Mouse (Mus musculus): ENCODE results near the gene Wdr72. TPM values are rescaled to one million over a fixed set of nuclear protein-coding genes. Genes with fewer than 3 reads are reported as not detected.

The Wdr72 gene
- polyA plus RNA-seq, 1 experiment from 2014 or later = 0.96 TPM

DNA sequence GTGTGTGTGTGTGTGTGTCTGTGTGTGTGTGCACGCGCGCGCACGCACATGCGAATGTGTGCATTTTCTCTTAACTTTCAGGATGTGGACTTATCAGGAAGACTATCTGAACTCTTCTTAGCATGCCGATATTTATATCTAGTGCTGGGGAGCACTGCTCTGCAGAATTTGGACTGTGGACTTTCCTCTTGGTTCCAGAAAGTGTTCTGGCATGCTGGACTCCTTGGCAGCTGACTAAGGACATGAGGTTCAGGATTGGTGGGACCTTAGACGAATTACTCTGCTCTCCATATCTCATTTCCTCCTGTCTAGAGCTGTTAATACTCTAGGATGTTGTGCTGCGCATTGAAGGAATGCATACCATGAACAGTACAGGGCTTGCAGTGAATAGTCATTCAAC lies 2.4 kb downstream of the Wdr72 start:
- H3K4me3 ChIP-seq (replicated peaks; ENCODE audit: low read length) = no peak overlapping the region
- H3K36me3 ChIP-seq (replicated peaks; ENCODE audit: control insufficient read depth, insufficient read depth) = no peaks in the 10 kb centered on the region
- ATAC-seq (ENCODE audit: low FRiP score) (no peak), DNase-seq (ENCODE audit: low spot score) (no peak)
- H3K27ac ChIP-seq = no peak overlapping the region
- H3K27me3 ChIP-seq (ENCODE audit: control insufficient read depth, insufficient read depth, low read length) = no peaks in the 10 kb centered on the region
- no peak overlapping the region for H3K9ac ChIP-seq
- WGBS = 93% methylated on average over 9 of the region's 9 CpGs
- H3K4me1 ChIP-seq (replicated peaks; ENCODE audit: control insufficient read depth, insufficient read depth, low read length) = no peaks in the 10 kb centered on the region
- no peak overlapping the region for H3K4me2 ChIP-seq (replicated peaks)
- H3K9me3 ChIP-seq (ENCODE audit: control insufficient read depth, low read length) = no peaks in the 10 kb centered on the region

DNA sequence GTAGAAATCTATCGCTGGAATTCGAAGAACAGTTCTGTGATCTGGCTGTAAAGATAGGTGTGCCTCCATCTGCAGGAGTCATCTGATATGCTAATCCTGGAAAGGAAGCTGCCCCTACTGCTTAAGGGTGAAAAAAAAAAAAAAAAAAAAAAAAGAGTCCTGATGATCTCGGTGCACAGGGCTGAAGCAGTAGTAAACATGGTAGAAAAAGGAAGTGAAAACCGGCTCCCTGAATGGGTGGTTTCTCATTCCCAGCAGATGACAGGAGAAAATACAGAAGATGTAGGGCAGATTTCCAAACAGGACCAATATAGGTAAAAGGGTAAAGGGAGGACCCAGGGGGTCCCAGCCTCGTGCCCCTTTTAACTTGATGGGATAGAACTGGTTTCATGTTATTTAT lies 16.1 kb downstream of the Wdr72 start:
- DNase-seq (ENCODE audit: low spot score) = no peak
- WGBS = 71% methylated on average over 5 of the region's 5 CpGs
- no peak for ATAC-seq (ENCODE audit: low FRiP score)
- no peaks in the 10 kb centered on the region for H3K27me3 ChIP-seq (ENCODE audit: control insufficient read depth, insufficient read depth, low read length)
- no peak overlapping the region for H3K9ac ChIP-seq
- H3K9me3 ChIP-seq (ENCODE audit: control insufficient read depth, low read length) = no peaks in the 10 kb centered on the region
- no peaks in the 10 kb centered on the region for H3K36me3 ChIP-seq (replicated peaks; ENCODE audit: control insufficient read depth, insufficient read depth)
- H3K4me2 ChIP-seq (replicated peaks) = no peak overlapping the region
- H3K4me3 ChIP-seq (replicated peaks; ENCODE audit: low read length) = no peak overlapping the region
- no peaks in the 10 kb centered on the region for H3K4me1 ChIP-seq (replicated peaks; ENCODE audit: control insufficient read depth, insufficient read depth, low read length)
- H3K27ac ChIP-seq = no peak overlapping the region

DNA sequence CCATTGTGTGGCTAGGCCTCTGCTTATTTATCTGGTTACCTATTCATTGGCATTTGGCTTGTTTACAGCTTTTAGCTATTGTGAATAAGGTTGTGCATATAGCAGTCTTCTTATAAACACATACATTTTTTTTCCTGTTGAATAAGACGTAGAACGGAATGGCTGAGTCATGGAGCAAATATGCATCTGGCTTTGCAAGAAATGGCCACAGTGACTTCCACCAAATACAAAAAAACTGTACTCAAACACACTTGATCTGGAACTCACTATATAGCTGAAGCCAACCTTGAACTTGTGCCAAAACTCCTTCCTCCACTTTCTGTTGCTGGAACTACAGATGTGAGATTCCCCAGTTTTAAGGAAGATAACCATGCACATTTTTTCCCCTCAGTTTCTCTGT lies 23.9 kb downstream of the Wdr72 start:
- H3K27ac ChIP-seq = no peak overlapping the region
- H3K9ac ChIP-seq = no peak overlapping the region
- no peak overlapping the region for H3K4me2 ChIP-seq (replicated peaks)
- H3K36me3 ChIP-seq (replicated peaks; ENCODE audit: control insufficient read depth, insufficient read depth) = no peaks in the 10 kb centered on the region
- no peaks in the 10 kb centered on the region for H3K9me3 ChIP-seq (ENCODE audit: control insufficient read depth, low read length)
- ATAC-seq (ENCODE audit: low FRiP score) = no peak
- no peaks in the 10 kb centered on the region for H3K27me3 ChIP-seq (ENCODE audit: control insufficient read depth, insufficient read depth, low read length)
- DNase-seq (ENCODE audit: low spot score) = no peak
- H3K4me3 ChIP-seq (replicated peaks; ENCODE audit: low read length) = no peak overlapping the region
- WGBS = 81% methylated on average over 2 of the region's 2 CpGs
- H3K4me1 ChIP-seq (replicated peaks; ENCODE audit: control insufficient read depth, insufficient read depth, low read length) = no peaks in the 10 kb centered on the region

DNA sequence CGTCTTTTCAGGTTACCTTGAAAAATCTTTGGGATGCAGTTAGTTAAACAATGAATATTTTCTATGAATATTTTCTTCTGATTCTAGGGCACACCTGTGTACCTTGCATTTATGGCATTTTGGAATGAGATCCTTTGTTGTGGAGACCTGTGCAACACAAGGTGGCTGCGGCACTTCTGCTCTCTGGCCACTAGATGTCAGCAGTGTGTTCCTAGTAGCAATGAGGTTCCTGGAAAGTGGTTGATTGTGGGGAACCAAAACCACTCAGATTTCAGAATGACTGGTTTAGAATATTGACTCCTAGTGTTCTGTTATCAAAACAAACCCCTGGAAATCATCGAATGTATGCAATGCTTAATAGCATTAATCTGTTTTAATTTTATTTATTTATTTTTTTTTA lies 31.7 kb downstream of the Wdr72 start:
- 0 out of 2 replicates have a peak, but pooled peaks have one; percentile 64 for ATAC-seq (ENCODE audit: low FRiP score)
- H3K36me3 ChIP-seq (replicated peaks; ENCODE audit: control insufficient read depth, insufficient read depth) = no peaks in the 10 kb centered on the region
- no peak overlapping the region for H3K4me3 ChIP-seq (replicated peaks; ENCODE audit: low read length)
- H3K9me3 ChIP-seq (ENCODE audit: control insufficient read depth, low read length) = no peaks in the 10 kb centered on the region
- H3K9ac ChIP-seq = no peak overlapping the region
- H3K4me2 ChIP-seq (replicated peaks) = no peak overlapping the region
- peaks cover 2% of the 10 kb centered on the region; the same call in 1 of the 2 replicates for H3K27me3 ChIP-seq (ENCODE audit: control insufficient read depth, insufficient read depth, low read length)
- no peaks in the 10 kb centered on the region for H3K4me1 ChIP-seq (replicated peaks; ENCODE audit: control insufficient read depth, insufficient read depth, low read length)
- WGBS = 7% methylated on average over 3 of the region's 3 CpGs
- DNase-seq (ENCODE audit: low spot score) = peak; percentile 98
- no peak overlapping the region for H3K27ac ChIP-seq

DNA sequence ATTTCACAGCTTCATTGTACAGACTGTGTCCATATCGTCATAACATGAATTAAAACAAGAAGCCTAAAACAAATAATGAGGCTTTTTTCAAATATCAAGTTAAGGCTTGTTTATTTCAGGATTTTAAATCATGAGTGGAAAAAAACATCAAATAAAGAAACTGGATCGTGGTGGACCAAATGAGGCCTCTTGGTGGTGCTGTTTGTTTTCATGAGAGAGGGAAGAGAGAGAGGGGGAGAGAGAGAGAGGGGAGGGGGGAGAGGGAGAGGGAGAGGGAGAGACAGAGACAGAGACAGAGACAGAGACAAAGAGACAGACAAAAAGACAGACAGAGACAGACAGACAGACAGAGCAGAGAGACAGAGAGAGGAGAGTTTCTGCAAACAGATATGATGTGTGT lies 32.5 kb downstream of the Wdr72 start:
- Histone ChIP-seq H3K4me1 (replicated peaks; ENCODE audit: control insufficient read depth, insufficient read depth, low read length) (no peaks in the 10 kb centered on the region), H3K36me3 (replicated peaks; ENCODE audit: control insufficient read depth, insufficient read depth) (no peaks in the 10 kb centered on the region), H3K27ac (no peak overlapping the region), H3K4me3 (replicated peaks; ENCODE audit: low read length) (no peak overlapping the region), H3K27me3 (ENCODE audit: control insufficient read depth, insufficient read depth, low read length) (peaks cover 2% of the 10 kb centered on the region; the same call in 1 of the 2 replicates), H3K9ac (no peak overlapping the region), H3K4me2 (replicated peaks) (no peak overlapping the region), H3K9me3 (ENCODE audit: control insufficient read depth, low read length) (no peaks in the 10 kb centered on the region)
- 54% methylated on average over 2 of the region's 2 CpGs for WGBS
- DNase-seq (ENCODE audit: low spot score) = no peak
- ATAC-seq (ENCODE audit: low FRiP score) = no peak

DNA sequence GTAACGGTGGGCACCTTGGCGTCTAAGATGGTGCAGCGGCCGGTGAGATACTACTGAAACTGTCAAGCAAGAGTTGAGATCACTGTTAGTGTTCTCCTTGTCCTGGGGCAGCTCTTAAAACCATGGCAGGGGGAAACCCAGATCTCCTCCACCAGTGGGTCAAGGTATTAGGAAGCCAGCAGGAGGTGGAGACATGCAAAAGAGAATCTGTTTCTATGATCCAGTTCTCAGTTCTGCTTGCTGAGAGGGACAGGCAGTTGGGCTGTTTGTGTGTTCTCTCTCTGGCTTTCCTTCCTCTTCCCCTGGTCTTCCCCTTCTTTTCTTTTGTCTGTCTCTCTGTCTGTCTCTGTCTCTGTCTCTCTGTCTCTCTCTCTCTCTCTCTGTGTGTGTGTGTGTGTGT lies 35.0 kb downstream of the Wdr72 start:
- Histone ChIP-seq H3K9ac (no peak overlapping the region), H3K4me2 (replicated peaks) (no peak overlapping the region), H3K36me3 (replicated peaks; ENCODE audit: control insufficient read depth, insufficient read depth) (no peaks in the 10 kb centered on the region), H3K27ac (no peak overlapping the region), H3K4me3 (replicated peaks; ENCODE audit: low read length) (no peak overlapping the region), H3K9me3 (ENCODE audit: control insufficient read depth, low read length) (no peaks in the 10 kb centered on the region), H3K4me1 (replicated peaks; ENCODE audit: control insufficient read depth, insufficient read depth, low read length) (no peaks in the 10 kb centered on the region; the same call in none of the 2 replicates), H3K27me3 (ENCODE audit: control insufficient read depth, insufficient read depth, low read length) (peaks cover 2% of the 10 kb centered on the region; the same call in 1 of the 2 replicates)
- WGBS = 97% methylated on average over 4 of the region's 4 CpGs
- no peak for ATAC-seq (ENCODE audit: low FRiP score)
- no peak for DNase-seq (ENCODE audit: low spot score)

DNA sequence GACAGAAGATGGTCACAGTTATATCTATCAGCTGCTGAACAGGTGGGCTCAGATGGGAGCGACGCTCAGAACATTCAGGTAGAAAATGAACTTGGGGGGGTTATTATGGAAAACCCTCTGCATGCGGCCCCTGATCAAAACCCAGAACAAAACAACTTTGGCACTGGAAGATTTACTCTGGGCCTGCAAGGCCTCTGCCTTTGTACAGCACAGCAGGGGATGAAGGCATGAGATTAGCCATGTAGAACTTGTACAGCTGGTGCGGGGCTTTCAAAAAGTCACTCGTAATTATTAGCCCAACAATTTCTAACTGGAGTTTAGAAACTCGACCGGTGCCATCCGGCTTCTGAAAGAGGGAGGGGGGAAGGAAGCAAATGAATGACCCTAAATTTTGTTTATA lies 38.1 kb downstream of the Wdr72 start:
- Histone ChIP-seq H3K9ac (no peak overlapping the region), H3K4me2 (replicated peaks) (no peak overlapping the region), H3K27ac (no peak overlapping the region), H3K27me3 (ENCODE audit: control insufficient read depth, insufficient read depth, low read length) (peaks cover 2% of the 10 kb centered on the region; the same call in 1 of the 2 replicates), H3K36me3 (replicated peaks; ENCODE audit: control insufficient read depth, insufficient read depth) (no peaks in the 10 kb centered on the region), H3K9me3 (ENCODE audit: control insufficient read depth, low read length) (no peaks in the 10 kb centered on the region), H3K4me3 (replicated peaks; ENCODE audit: low read length) (no peak overlapping the region), H3K4me1 (replicated peaks; ENCODE audit: control insufficient read depth, insufficient read depth, low read length) (no peaks in the 10 kb centered on the region; the same call in none of the 2 replicates)
- ATAC-seq (ENCODE audit: low FRiP score) (no peak), DNase-seq (ENCODE audit: low spot score) (peak; percentile 40)
- WGBS = 25% methylated on average over 8 of the region's 8 CpGs

DNA sequence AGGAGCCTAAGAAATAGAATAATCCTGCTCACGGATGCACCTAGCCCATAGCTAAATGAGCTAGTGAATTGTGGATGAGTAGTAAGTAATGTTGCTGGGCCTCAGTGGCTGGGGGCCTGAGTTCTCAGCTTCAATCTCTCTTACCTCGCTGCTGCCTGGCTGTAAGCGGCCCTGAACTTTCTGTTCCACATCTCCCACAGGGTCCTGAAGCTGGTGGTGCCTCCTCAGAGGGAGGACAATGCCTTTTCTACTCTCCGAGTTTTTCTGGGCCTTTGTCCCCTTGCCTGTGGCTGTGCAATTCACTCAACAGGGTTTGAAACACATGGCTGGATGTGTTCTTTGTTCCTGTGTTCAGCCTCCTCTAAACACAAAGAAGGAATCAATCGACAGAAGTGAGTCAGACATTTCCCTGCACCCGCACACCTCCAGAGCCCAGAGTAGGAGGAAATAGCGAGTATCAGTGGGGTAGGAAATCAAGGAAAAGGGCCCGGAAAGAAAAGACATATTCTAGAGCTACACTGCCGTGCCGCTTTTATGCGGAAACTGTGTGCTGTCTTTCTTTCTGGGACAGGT lies 50.3 kb downstream of the Wdr72 start:
- H3K4me1 ChIP-seq (replicated peaks; ENCODE audit: control insufficient read depth, insufficient read depth, low read length) = no peaks in the 10 kb centered on the region
- DNase-seq (ENCODE audit: low spot score) = no peak
- ATAC-seq (ENCODE audit: low FRiP score) = no peak
- H3K4me3 ChIP-seq (replicated peaks; ENCODE audit: low read length) = no peak overlapping the region
- no peak overlapping the region for H3K27ac ChIP-seq
- no peak overlapping the region for H3K9ac ChIP-seq
- WGBS = 46% methylated on average over 11 of the region's 11 CpGs
- no peaks in the 10 kb centered on the region for H3K9me3 ChIP-seq (ENCODE audit: control insufficient read depth, low read length)
- no peaks in the 10 kb centered on the region for H3K36me3 ChIP-seq (replicated peaks; ENCODE audit: control insufficient read depth, insufficient read depth)
- no peak overlapping the region for H3K4me2 ChIP-seq (replicated peaks)
- H3K27me3 ChIP-seq (ENCODE audit: control insufficient read depth, insufficient read depth, low read length) = 0 out of 2 replicates have a peak, but pooled peaks cover 2% of the 10 kb centered on the region

DNA sequence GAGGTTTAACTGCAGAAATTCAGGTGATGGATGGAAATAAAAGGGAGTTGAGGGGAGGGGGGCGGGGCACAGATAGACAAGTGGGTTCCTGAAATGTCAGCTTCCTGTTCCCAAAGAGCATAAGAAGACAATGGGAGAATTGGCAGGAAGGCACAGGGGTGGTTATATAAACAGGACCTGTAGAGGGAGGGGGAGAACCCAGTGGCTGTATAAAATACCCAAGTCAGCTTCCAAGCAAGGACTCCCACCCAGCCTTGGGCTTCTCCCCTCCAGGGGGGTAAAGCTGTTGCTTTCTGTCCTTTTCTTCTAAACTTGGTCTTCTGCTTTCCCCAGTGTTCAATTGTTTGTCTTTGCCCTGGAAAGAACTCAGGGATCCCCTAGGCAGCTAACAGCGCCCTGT lies 55.5 kb downstream of the Wdr72 start:
- no peaks in the 10 kb centered on the region for H3K36me3 ChIP-seq (replicated peaks; ENCODE audit: control insufficient read depth, insufficient read depth)

DNA sequence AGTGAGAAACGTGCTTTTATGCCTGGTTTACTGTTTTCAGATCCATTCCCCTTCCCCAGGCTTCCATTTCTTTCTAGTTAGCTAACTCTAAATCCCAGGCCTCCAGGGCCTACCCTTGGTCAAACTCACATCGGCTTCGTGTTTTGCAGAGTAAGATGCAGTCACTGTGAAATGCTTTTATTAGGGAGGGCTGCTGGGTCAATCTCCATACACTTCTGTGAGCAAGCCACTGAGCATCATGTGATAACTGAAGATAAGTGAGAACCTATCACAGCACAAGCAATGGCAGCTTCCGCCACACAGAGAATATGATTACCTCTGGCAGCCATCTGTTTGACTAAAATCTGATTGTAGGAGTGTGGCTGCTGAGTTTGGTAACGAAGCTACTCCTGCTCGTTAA lies 59.7 kb downstream of the Wdr72 start:
- Histone ChIP-seq H3K4me3 (replicated peaks; ENCODE audit: low read length) (no peak overlapping the region), H3K4me2 (replicated peaks) (no peak overlapping the region), H3K36me3 (replicated peaks; ENCODE audit: control insufficient read depth, insufficient read depth) (no peaks in the 10 kb centered on the region), H3K4me1 (replicated peaks; ENCODE audit: control insufficient read depth, insufficient read depth, low read length) (no peaks in the 10 kb centered on the region), H3K9ac (no peak overlapping the region), H3K9me3 (ENCODE audit: control insufficient read depth, low read length) (no peaks in the 10 kb centered on the region), H3K27me3 (ENCODE audit: control insufficient read depth, insufficient read depth, low read length) (no peaks in the 10 kb centered on the region), H3K27ac (no peak overlapping the region)
- no peak for DNase-seq (ENCODE audit: low spot score)
- no peak for ATAC-seq (ENCODE audit: low FRiP score)
- 72% methylated on average over 6 of the region's 6 CpGs for WGBS

More for the DNA sequence above, 55.5 kb downstream of the Wdr72 start:
- no peaks in the 10 kb centered on the region for H3K4me1 ChIP-seq (replicated peaks; ENCODE audit: control insufficient read depth, insufficient read depth, low read length)
- H3K27ac ChIP-seq = no peak overlapping the region
- H3K4me2 ChIP-seq (replicated peaks) = no peak overlapping the region
- H3K4me3 ChIP-seq (replicated peaks; ENCODE audit: low read length) = no peak overlapping the region
- H3K9ac ChIP-seq = no peak overlapping the region
- 85% methylated on average over 2 of the region's 2 CpGs for WGBS
- DNase-seq (ENCODE audit: low spot score) = no peak
- ATAC-seq (ENCODE audit: low FRiP score) = no peak
- H3K9me3 ChIP-seq (ENCODE audit: control insufficient read depth, low read length) = no peaks in the 10 kb centered on the region
- 0 out of 2 replicates have a peak, but pooled peaks cover 2% of the 10 kb centered on the region for H3K27me3 ChIP-seq (ENCODE audit: control insufficient read depth, insufficient read depth, low read length)

Measured in hindbrain, embryonic 14.5 days (tissue).